Mouse (Mus musculus) ES-Bruce4 (cell line): Measurements from ENCODE around the gene BC048403. TPM values are rescaled to one million over a fixed set of nuclear protein-coding genes. Genes with fewer than 3 reads are reported as not detected.

Source experiments
- H3K27ac ChIP-seq: 2 replicates; pipeline ENCODE4 v1.5.1; 2012; ENCODE audit warnings: low read length, inconsistent platforms; ENCODE audit not compliant: insufficient read depth
- H3K27me3 ChIP-seq: 2 replicates; pipeline ENCODE4 v1.6.1; 2012; ENCODE audit warnings: mild to moderate bottlenecking, low read length, inconsistent platforms; ENCODE audit not compliant: control insufficient read depth, poor library complexity, insufficient read depth, severe bottlenecking
- H3K36me3 ChIP-seq: 2 replicates; pipeline ENCODE4 v1.6.1; 2012; ENCODE audit warnings: inconsistent platforms, mild to moderate bottlenecking, low read length, moderate library complexity; ENCODE audit not compliant: control insufficient read depth, poor library complexity, insufficient read depth, severe bottlenecking
- H3K4me1 ChIP-seq: one replicate; pipeline ENCODE4 v1.8.1; 2011; ENCODE audit warnings: low read length; ENCODE audit not compliant: control insufficient read depth, insufficient read depth
- H3K4me3 ChIP-seq: 2 replicates; pipeline ENCODE4 v1.5.1; 2011; ENCODE audit warnings: low read depth, mild to moderate bottlenecking, low read length
- H3K9ac ChIP-seq: 2 replicates; pipeline ENCODE4 v1.6.1; 2012; ENCODE audit warnings: low read depth, mild to moderate bottlenecking, inconsistent platforms; ENCODE audit not compliant: poor library complexity, severe bottlenecking
- H3K9me3 ChIP-seq: replicated peaks from 2 replicates; pipeline ENCODE4 v1.6.1; 2012; ENCODE audit warnings: mild to moderate bottlenecking, low read length, inconsistent platforms; ENCODE audit not compliant: control insufficient read depth, poor library complexity, insufficient read depth, severe bottlenecking
- CTCF ChIP-seq: IDR thresholded peaks from one replicate; pipeline ENCODE4 v1.8.1; 2011; ENCODE audit warnings: low read depth, low read length
- EP300 ChIP-seq: IDR thresholded peaks from 2 replicates; pipeline ENCODE4 v1.6.1; 2011; ENCODE audit warnings: low read depth, low read length; ENCODE audit not compliant: insufficient read depth
- POLR2A ChIP-seq: IDR thresholded peaks from one replicate; pipeline ENCODE4 v1.8.1; 2011; ENCODE audit warnings: low read length; ENCODE audit not compliant: insufficient read depth
- polyA plus RNA-seq: library from polyadenylated mRNA; stranded (reverse); fragments of >200 nt; gene quantifications from 2 replicates; pipeline ENCODE4 v1.2.4, GENCODE M21; 2011; ENCODE audit warnings: low read depth; ENCODE audit not compliant: missing spikeins, insufficient read depth, insufficient read length

BC048403 gene
- polyA plus RNA-seq, 1 experiment = 15.9 TPM

DNA sequence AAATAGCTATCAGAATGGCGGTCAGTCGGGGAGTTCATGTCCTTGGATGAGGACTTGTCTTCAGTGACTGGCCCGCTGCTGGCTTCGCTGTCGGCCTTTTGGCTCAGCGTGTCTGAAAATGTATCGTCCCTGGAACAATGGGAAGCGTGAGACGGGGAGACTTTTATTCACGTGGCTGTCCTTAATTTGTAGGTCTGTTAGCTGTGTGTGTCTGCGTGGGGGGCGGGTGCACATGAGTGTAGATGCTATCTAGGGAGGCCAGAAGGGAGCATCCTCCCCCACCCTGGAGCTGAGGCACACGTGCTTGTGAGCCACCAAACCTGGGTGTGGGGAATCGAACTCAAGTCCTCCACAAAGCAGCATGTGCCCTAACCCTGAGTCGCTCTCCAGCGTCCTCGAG lies 52.9 kb downstream of the BC048403 start:
- Histone ChIP-seq H3K4me3 (no peak overlapping the region), H3K9me3 (peaks cover 2% of the 10 kb centered on the region), H3K27ac (no peak overlapping the region), H3K4me1 (no peaks in the 10 kb centered on the region), H3K36me3 (no peaks in the 10 kb centered on the region), H3K9ac (no peak overlapping the region), H3K27me3 (no peaks in the 10 kb centered on the region)
- no peak for TF ChIP-seq CTCF
- TF ChIP-seq EP300 = no peak
- no peak for TF ChIP-seq POLR2A

DNA sequence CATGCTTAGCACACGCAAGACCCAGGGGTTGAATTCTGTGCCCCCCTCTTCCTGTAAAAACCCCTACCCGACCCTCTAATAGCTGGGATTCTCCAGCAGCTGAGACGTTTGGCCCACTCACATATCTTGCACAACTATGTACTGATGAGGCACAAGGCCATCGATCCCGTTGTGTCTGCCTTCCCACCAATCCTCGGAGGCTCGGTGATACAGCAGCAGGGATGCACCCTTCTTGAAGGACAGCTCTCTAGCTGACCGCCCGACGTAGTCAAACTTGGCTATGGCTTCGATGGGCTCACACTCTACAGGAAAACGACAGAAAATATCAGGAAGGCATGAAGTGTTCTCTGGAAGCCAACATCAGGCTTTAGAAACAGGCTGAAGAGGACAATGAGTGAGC lies 54.7 kb downstream of the BC048403 start:
- no peak overlapping the region for H3K9ac ChIP-seq
- H3K4me3 ChIP-seq = no peak overlapping the region
- TF ChIP-seq POLR2A = no peak
- no peak for TF ChIP-seq EP300
- no peak for TF ChIP-seq CTCF
- H3K4me1 ChIP-seq = no peaks in the 10 kb centered on the region
- H3K9me3 ChIP-seq = peaks cover 2% of the 10 kb centered on the region
- H3K27me3 ChIP-seq = no peaks in the 10 kb centered on the region
- no peak overlapping the region for H3K27ac ChIP-seq
- H3K36me3 ChIP-seq = no peaks in the 10 kb centered on the region

GRCm38 (mm10) chr10:121796027-121796802 lies 56.5 kb downstream of the BC048403 start:
- peaks cover 2% of the 10 kb centered on the region for H3K9me3 ChIP-seq
- H3K9ac ChIP-seq = no peak overlapping the region
- H3K4me1 ChIP-seq = no peaks in the 10 kb centered on the region
- no peaks in the 10 kb centered on the region for H3K36me3 ChIP-seq
- TF ChIP-seq POLR2A = no peak
- H3K27me3 ChIP-seq = no peaks in the 10 kb centered on the region
- no peak overlapping the region for H3K27ac ChIP-seq
- no peak overlapping the region for H3K4me3 ChIP-seq

GRCm38 (mm10) chr10:121800041-121800440 lies 60.3 kb downstream of the BC048403 start:
- H3K36me3 ChIP-seq = no peaks in the 10 kb centered on the region
- H3K4me3 ChIP-seq = no peak overlapping the region
- H3K9me3 ChIP-seq = peaks cover 2% of the 10 kb centered on the region
- no peak for TF ChIP-seq POLR2A
- no peaks in the 10 kb centered on the region for H3K27me3 ChIP-seq
- H3K4me1 ChIP-seq = no peaks in the 10 kb centered on the region
- H3K9ac ChIP-seq = no peak overlapping the region
- no peak overlapping the region for H3K27ac ChIP-seq

Other genes starting within 250 kb of the BC048403 start
- 50.4 and 51.4 TPM in 2 replicates for gene Tbk1, start 153.2 kb upstream of the BC048403 start, polyA plus RNA-seq
- gene Xpot, start 113.6 kb upstream of the BC048403 start, polyA plus RNA-seq = 132 and 139 TPM in 2 replicates
- gene D930020B18Rik, start 98.3 kb upstream of the BC048403 start, polyA plus RNA-seq = 0.51 and 0.75 TPM in 2 replicates